Mouse (Mus musculus) neural tube, embryonic 14.5 days (tissue): ENCODE data around the gene Gadd45b. TPM values are rescaled to one million over a fixed set of nuclear protein-coding genes. Genes with fewer than 3 reads are reported as not detected.

Experiments
- ATAC-seq: fragments of 200-750 bp; cut with Nextera tagmentation; 2 replicates; pipeline ENCODE4 v1.8.0; 2017; ENCODE audit warnings: low read depth, mild to moderate bottlenecking, moderate TSS enrichment, moderate library complexity
- H3K27ac ChIP-seq: fragments of 300-500 bp; sonication (generic); 2 replicates; pipeline ENCODE4 v1.5.1; 2014; ENCODE audit warnings: low read depth, mild to moderate bottlenecking, control low read depth, low read length, moderate library complexity, mixed read lengths
- H3K27me3 ChIP-seq: fragments of 300-500 bp; sonication (generic); 2 replicates; pipeline ENCODE4 v1.6.1; 2014; ENCODE audit warnings: low read length; ENCODE audit not compliant: control insufficient read depth, insufficient read depth
- H3K36me3 ChIP-seq: fragments of 300-500 bp; sonication (generic); 2 replicates; pipeline ENCODE4 v1.6.1; 2014; ENCODE audit warnings: low read length, mixed read lengths; ENCODE audit not compliant: control insufficient read depth, insufficient read depth
- H3K4me1 ChIP-seq: fragments of 300-500 bp; sonication (generic); 2 replicates; pipeline ENCODE4 v1.6.1; 2014; ENCODE audit warnings: low read length; ENCODE audit not compliant: control insufficient read depth, insufficient read depth
- H3K4me2 ChIP-seq: fragments of 300-500 bp; sonication (generic); 2 replicates; pipeline ENCODE4 v1.6.1; 2014; ENCODE audit warnings: mild to moderate bottlenecking, low read depth, low read length, control low read depth
- H3K4me3 ChIP-seq: fragments of 300-500 bp; sonication (generic); 2 replicates; pipeline ENCODE4 v1.5.1; 2014; ENCODE audit warnings: low read depth, low read length, control low read depth, mixed read lengths
- H3K9ac ChIP-seq: fragments of 300-500 bp; sonication (generic); replicated peaks from 2 replicates; pipeline ENCODE4 v1.6.1; 2014; ENCODE audit warnings: low read depth, mild to moderate bottlenecking, control low read depth, low read length, mixed read lengths
- H3K9me3 ChIP-seq: fragments of 300-500 bp; sonication (generic); 2 replicates; pipeline ENCODE4 v1.6.1; 2016; ENCODE audit warnings: low read length; ENCODE audit not compliant: control insufficient read depth
- WGBS: fragments of 180-500 bp; shearing (Covaris S2); extraction: QIAGEN DNeasy Blood & Tissue Kit; methylation state at CpG from one replicate; pipeline ENCODE4 v1.1.7; 2014; 5-methylcytosine and 5-hydroxymethylcytosine counted together
- polyA plus RNA-seq: library from polyadenylated mRNA; unstranded; fragments of >200 nt; fragmentation: Nextera tagmentation; extraction: Ambion mirVana; gene quantifications from 2 replicates; pipeline ENCODE4 v1.2.1, GENCODE M21; 2014

Gene Gadd45b
- polyA plus RNA-seq = 7.4 and 7.6 TPM in 2 replicates

GRCm38 (mm10) chr10:80929299-80930226 is at the start of gene Gadd45b:
TSS of gene Gadd45b (plus strand) at chr10:80930073.
- WGBS = under 1% methylated on average over 56 of the region's 56 CpGs
- Histone ChIP-seq H3K9me3 (no peaks in the 10 kb centered on the region), H3K4me1 (peaks cover 37% of the 10 kb centered on the region), H3K36me3 (no peaks in the 10 kb centered on the region), H3K27ac (peak within 1 kb of the TSS; percentile 46; the same call in 1 of the 2 replicates), H3K4me3 (peak within 1 kb of the TSS; percentile 39), H3K4me2 (peak within 1 kb of the TSS; percentile 70), H3K9ac (peak within 1 kb of the TSS; percentile 51), H3K27me3 (peaks cover 26% of the 10 kb centered on the region)
- ATAC-seq = peak; percentile 90

GRCm38 (mm10) chr10:80880131-80880641 is 49.7 kb upstream of the Gadd45b start:
- Histone ChIP-seq H3K27ac (no peak overlapping the region), H3K36me3 (no peaks in the 10 kb centered on the region), H3K9me3 (no peaks in the 10 kb centered on the region), H3K4me2 (no peak overlapping the region), H3K27me3 (no peaks in the 10 kb centered on the region), H3K4me1 (no peaks in the 10 kb centered on the region), H3K4me3 (no peak overlapping the region), H3K9ac (no peak overlapping the region)
- ATAC-seq = no peak; the same call in 1 of the 2 replicates
- 25% methylated on average over 5 of the region's 5 CpGs for WGBS

- no peak overlapping the region for H3K9ac ChIP-seq
- no peaks in the 10 kb centered on the region for H3K36me3 ChIP-seq
- no peaks in the 10 kb centered on the region for H3K27me3 ChIP-seq
- no peak overlapping the region for H3K4me3 ChIP-seq
- no peak overlapping the region for H3K27ac ChIP-seq
- 76% methylated on average over 2 of the region's 2 CpGs for WGBS
- no peaks in the 10 kb centered on the region for H3K4me1 ChIP-seq
- H3K9me3 ChIP-seq = no peaks in the 10 kb centered on the region
- no peak overlapping the region for H3K4me2 ChIP-seq
- no peak for ATAC-seq
Observed at GRCm38 (mm10) chr10:80880901-80881300, 49.0 kb upstream of the Gadd45b start.

- Histone ChIP-seq H3K4me2 (no peak overlapping the region), H3K4me3 (no peak overlapping the region), H3K4me1 (no peaks in the 10 kb centered on the region), H3K9me3 (no peaks in the 10 kb centered on the region), H3K9ac (no peak overlapping the region), H3K27ac (no peak overlapping the region), H3K27me3 (no peaks in the 10 kb centered on the region), H3K36me3 (no peaks in the 10 kb centered on the region)
- ATAC-seq = no peak
- 22% methylated on average over 10 of the region's 10 CpGs for WGBS
Observed at GRCm38 (mm10) chr10:80881301-80881700, 48.6 kb upstream of the Gadd45b start.

- Histone ChIP-seq H3K9ac (no peak overlapping the region), H3K4me2 (no peak overlapping the region), H3K4me3 (no peak overlapping the region), H3K36me3 (no peaks in the 10 kb centered on the region), H3K4me1 (no peaks in the 10 kb centered on the region), H3K27ac (no peak overlapping the region), H3K9me3 (no peaks in the 10 kb centered on the region), H3K27me3 (no peaks in the 10 kb centered on the region)
- ATAC-seq = no peak
- WGBS = 75% methylated on average over 11 of the region's 11 CpGs
Observed at GRCm38 (mm10) chr10:80887181-80887580, 42.7 kb upstream of the Gadd45b start.

GRCm38 (mm10) chr10:80895100-80895499 is 34.8 kb upstream of the Gadd45b start:
- H3K36me3 ChIP-seq = peaks cover 6% of the 10 kb centered on the region; the same call in 1 of the 2 replicates
- no peak overlapping the region for H3K4me3 ChIP-seq
- no peak for ATAC-seq
- no peak overlapping the region for H3K9ac ChIP-seq
- H3K4me1 ChIP-seq = peaks cover 17% of the 10 kb centered on the region
- 91% methylated on average over 7 of the region's 7 CpGs for WGBS
- H3K27ac ChIP-seq = no peak overlapping the region
- H3K4me2 ChIP-seq = no peak overlapping the region
- no peaks in the 10 kb centered on the region for H3K9me3 ChIP-seq
- no peaks in the 10 kb centered on the region for H3K27me3 ChIP-seq

- Histone ChIP-seq H3K27ac (no peak overlapping the region), H3K27me3 (no peaks in the 10 kb centered on the region), H3K4me2 (no peak overlapping the region), H3K9me3 (no peaks in the 10 kb centered on the region), H3K4me3 (no peak overlapping the region), H3K4me1 (peaks cover 17% of the 10 kb centered on the region), H3K36me3 (peaks cover 6% of the 10 kb centered on the region; the same call in 1 of the 2 replicates), H3K9ac (no peak overlapping the region)
- ATAC-seq = no peak
- WGBS = 92% methylated on average over 6 of the region's 6 CpGs
Observed at GRCm38 (mm10) chr10:80895697-80896096, 34.2 kb upstream of the Gadd45b start.

- 71% methylated on average over 24 of the region's 24 CpGs for WGBS
- Histone ChIP-seq H3K36me3 (peaks cover 6% of the 10 kb centered on the region; the same call in 1 of the 2 replicates), H3K27ac (no peak overlapping the region), H3K4me1 (peaks cover 19% of the 10 kb centered on the region), H3K9ac (no peak overlapping the region), H3K4me2 (no peak overlapping the region), H3K4me3 (no peak overlapping the region), H3K27me3 (no peaks in the 10 kb centered on the region), H3K9me3 (no peaks in the 10 kb centered on the region)
- ATAC-seq = no peak
Observed at GRCm38 (mm10) chr10:80896581-80897485, 33.0 kb upstream of the Gadd45b start.
